Comparison of ENCODE assay signal across 23 mouse cellular contexts in genomic region chr16:92577381-92577780, GRCm38 (mm10).
A peak's percentile ranks its signal among the peaks of the same experiment; 100 is the strongest.
DNase-seq lines count a peak whose midpoint lies in the region; ATAC-seq and TF ChIP-seq lines count a peak whose summit lies in the region.
"Had no signal": no experiment of that assay in that cellular context is flagged by ENCODE, and none has a peak within 500 bp of the region (broad histone marks: within the 10 kb centered on the region; RNA-seq: fewer than 3 reads in every experiment).

No protein-coding gene starts in this region.

- H3K4me1 ChIP-seq in intestine, embryonic 16.5 days (ENCODE audit: control insufficient read depth, insufficient read depth, low read length), result no peaks in the 10 kb centered on the region
- H3K4me1 ChIP-seq in intestine, embryonic 15.5 days (replicated peaks), result no peaks in the 10 kb centered on the region
- no peaks in the 10 kb centered on the region; the same call in 1 of the 2 replicates for H3K4me1 ChIP-seq in lung, adult 2 months (ENCODE audit: control insufficient read depth, insufficient read depth, low read length)
- H3K4me1 ChIP-seq: forebrain, embryonic 13.5 days; forebrain, embryonic 15.5 days had no signal

- no peaks in the 10 kb centered on the region for H3K27me3 ChIP-seq in intestine, embryonic 16.5 days (replicated peaks; ENCODE audit: control insufficient read depth, insufficient read depth, low read length)
- no peaks in the 10 kb centered on the region for H3K27me3 ChIP-seq in intestine, embryonic 15.5 days (replicated peaks)
- H3K27me3 ChIP-seq: embryonic facial prominence, embryonic 15.5 days; forebrain, embryonic 13.5 days; forebrain, embryonic 15.5 days; Patski had no signal

- TF ChIP-seq CTCF in lung, adult 2 months (IDR thresholded peaks at IDR 0.05; ENCODE audit: insufficient read depth, low read length), result no peak

- DNase-seq in lung, postnatal 10 days, result peak; percentile 46
- no peak for DNase-seq in lung, adult 2 months
- peak; percentile 45 for DNase-seq in adipocyte (ENCODE audit: low spot score)
- peak; percentile 74 for DNase-seq in fibroblast of lung, adult 2 months (ENCODE audit: low read depth)
- DNase-seq in gastrocnemius, postnatal 36 days, result no peak
- no peak for DNase-seq in cerebellum, adult 9-11 months
- DNase-seq: adrenal gland, adult 2 months; adrenal gland, postnatal 10 days; adrenal gland, postnatal 25 days; cerebellum, adult 11 months; cerebellum, adult 18-20 months; cerebellum, adult 8-10 months; cerebellum, postnatal 10 days; cerebellum, postnatal 25 days; forebrain, postnatal 0 days had no signal

- no peak for TF ChIP-seq POLR2A in lung, adult 2 months (IDR thresholded peaks at IDR 0.05; ENCODE audit: borderline replicate concordance, extremely low read depth, low read depth, low read length)

- no peak for ATAC-seq in intestine, embryonic 16.5 days
- no peak for ATAC-seq in intestine, embryonic 15.5 days
- ATAC-seq: activated CD4-positive, CD25-positive, alpha-beta regulatory T cell, adult 4 months; forebrain, embryonic 13.5 days; forebrain, embryonic 15.5 days; forebrain, postnatal 0 days; Patski had no signal

- no peak overlapping the region for H3K9ac ChIP-seq in intestine, embryonic 16.5 days (ENCODE audit: low read depth, low read length)
- H3K9ac ChIP-seq in intestine, embryonic 15.5 days, result no peak overlapping the region
- H3K9ac ChIP-seq: embryonic facial prominence, embryonic 15.5 days; forebrain, embryonic 13.5 days; forebrain, embryonic 15.5 days; forebrain, postnatal 0 days had no signal

- intact Hi-C loops in gastrocnemius, postnatal 36 days (cut with DNase I), result no loop called here

- no peaks in the 10 kb centered on the region for H3K36me3 ChIP-seq in intestine, embryonic 16.5 days (ENCODE audit: control insufficient read depth, insufficient read depth, low read length)
- no peaks in the 10 kb centered on the region for H3K36me3 ChIP-seq in intestine, embryonic 15.5 days
- H3K36me3 ChIP-seq: embryonic facial prominence, embryonic 15.5 days; forebrain, embryonic 15.5 days had no signal

- H3K9me3 ChIP-seq in intestine, embryonic 16.5 days (ENCODE audit: control insufficient read depth, low read length), result no peaks in the 10 kb centered on the region
- no peaks in the 10 kb centered on the region for H3K9me3 ChIP-seq in intestine, embryonic 15.5 days
- H3K9me3 ChIP-seq: embryonic facial prominence, embryonic 15.5 days; forebrain, embryonic 13.5 days; forebrain, embryonic 15.5 days had no signal

- no peak overlapping the region for H3K4me2 ChIP-seq in intestine, embryonic 16.5 days (ENCODE audit: low read depth, low read length)
- no peak overlapping the region for H3K4me2 ChIP-seq in intestine, embryonic 15.5 days (replicated peaks)
- H3K4me2 ChIP-seq: embryonic facial prominence, embryonic 15.5 days; forebrain, embryonic 13.5 days; forebrain, embryonic 15.5 days had no signal

- H3K4me3 ChIP-seq in intestine, embryonic 16.5 days (ENCODE audit: low read length), result no peak overlapping the region
- H3K4me3 ChIP-seq in intestine, embryonic 15.5 days (replicated peaks), result no peak overlapping the region
- H3K4me3 ChIP-seq in lung, adult 2 months (replicated peaks; ENCODE audit: extremely low read depth, low read depth, low read length), result no peak overlapping the region
- H3K4me3 ChIP-seq: embryonic facial prominence, embryonic 15.5 days; erythroblast, embryonic 14.5 days; forebrain, embryonic 13.5 days; forebrain, embryonic 15.5 days had no signal

- 0 out of 2 replicates have a peak overlapping the region, but pooled peaks have one; percentile 6 for H3K27ac ChIP-seq in intestine, embryonic 16.5 days (ENCODE audit: low read length)
- H3K27ac ChIP-seq in intestine, embryonic 15.5 days, result no peak overlapping the region
- H3K27ac ChIP-seq: embryonic facial prominence, embryonic 15.5 days; forebrain, embryonic 13.5 days; forebrain, embryonic 15.5 days had no signal

- 74% methylated on average over 9 of the region's 9 CpGs for WGBS in intestine, embryonic 16.5 days
- WGBS in intestine, embryonic 15.5 days, result 66% methylated on average over 9 of the region's 9 CpGs
- 65% methylated on average over 9 of the region's 9 CpGs for WGBS in lung, adult 2 months

Comparison
In these comparisons a context has a peak if more than half of its experiments do, and no peak if none do; other contexts are left out.
1. DNase-seq: peak in lung, postnatal 10 days (single experiment), adipocyte (single experiment) and fibroblast of lung, adult 2 months (single experiment); none in lung, adult 2 months (single experiment), gastrocnemius, postnatal 36 days (0 of 2) and cerebellum, adult 9-11 months (single experiment).